Mouse (Mus musculus): ENCODE data around the gene Zfp329.
"Not testable (repeated sequence)": the region's sequence is repeated elsewhere in the genome, so short reads cannot be mapped to it uniquely, and the experiment has no call there.

The Zfp329 gene
- long read RNA-seq, experiment 1, full-length matches to known transcripts, result 8 of 12 reads
- long read RNA-seq, experiment 1, partial matches to known transcripts, result 0 of 12 reads
- long read RNA-seq, experiment 1, other reads (novel, unspliced or antisense), result 4 of 12 reads
- long read RNA-seq, experiment 2, full-length matches to known transcripts, result 18 of 24 reads
- long read RNA-seq, experiment 2, partial matches to known transcripts, result 0 of 24 reads
- long read RNA-seq, experiment 2, other reads (novel, unspliced or antisense), result 6 of 24 reads

DNA sequence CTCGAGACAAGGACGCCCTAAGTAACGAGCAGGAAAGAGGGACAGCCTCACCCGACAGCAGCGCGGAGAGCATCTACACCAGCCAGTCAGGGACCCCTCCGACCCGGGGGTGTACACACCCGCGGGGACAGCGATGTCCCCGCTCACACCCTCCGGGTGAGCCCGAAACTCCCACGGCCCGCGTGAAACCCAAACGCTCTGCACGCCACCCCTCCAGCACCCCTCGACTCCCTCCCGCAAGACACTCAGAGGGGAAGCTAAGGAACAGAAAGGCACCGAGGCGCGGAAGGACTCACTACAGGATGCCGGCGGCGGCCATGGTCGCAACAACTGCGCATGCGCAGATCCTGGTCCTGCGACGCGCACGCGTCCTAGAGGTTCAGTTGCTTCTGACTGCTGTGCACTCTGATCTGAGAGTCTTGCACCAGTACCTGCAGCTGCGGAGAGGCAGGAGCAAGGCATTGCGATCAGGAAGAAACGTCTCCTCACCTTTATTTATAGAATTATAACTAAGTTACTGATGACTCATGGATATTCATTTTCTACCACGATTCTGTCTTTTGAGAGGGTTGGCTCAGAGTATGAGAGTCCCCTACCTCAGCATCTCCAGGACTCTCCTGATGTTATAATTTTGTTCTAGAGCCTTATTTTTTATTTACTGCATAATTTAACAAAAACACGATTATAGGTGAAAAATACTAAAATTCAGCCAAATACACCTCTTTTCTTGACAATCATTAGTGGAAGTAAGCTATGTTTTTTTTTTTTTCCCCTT is at the start of gene Zfp329:
Gene Zfp329 (minus strand): TSS at position 338 of the 775 bp plus-strand sequence.
- intact Hi-C loops (cut with DNase I), result no loop called here

DNA sequence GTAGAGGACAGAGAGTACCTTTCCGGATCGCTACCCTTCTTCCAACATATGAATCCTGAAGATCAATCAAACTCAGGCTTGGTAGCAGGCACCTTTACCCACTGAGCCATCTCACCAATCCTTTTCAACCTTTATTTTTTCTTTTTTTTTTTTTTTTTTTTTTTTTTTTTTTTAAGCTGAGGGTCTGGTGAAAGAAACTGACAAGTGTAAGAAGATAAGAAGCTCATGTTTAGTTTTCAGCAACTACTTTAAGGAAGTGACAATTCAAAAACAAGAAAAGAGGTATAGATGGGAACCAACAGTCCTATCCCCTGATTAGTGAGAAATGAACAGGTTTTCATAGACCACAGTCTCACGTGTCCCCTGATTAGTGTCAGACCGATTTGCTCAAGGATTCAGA is 17.1 kb upstream of the Zfp329 start:
- intact Hi-C loops (cut with DNase I), result loop anchor here (5.0 to 10.0 kb wide), 2 partner anchors 33 to 341 kb away; partner anchors contain the start of gene Zscan18

DNA sequence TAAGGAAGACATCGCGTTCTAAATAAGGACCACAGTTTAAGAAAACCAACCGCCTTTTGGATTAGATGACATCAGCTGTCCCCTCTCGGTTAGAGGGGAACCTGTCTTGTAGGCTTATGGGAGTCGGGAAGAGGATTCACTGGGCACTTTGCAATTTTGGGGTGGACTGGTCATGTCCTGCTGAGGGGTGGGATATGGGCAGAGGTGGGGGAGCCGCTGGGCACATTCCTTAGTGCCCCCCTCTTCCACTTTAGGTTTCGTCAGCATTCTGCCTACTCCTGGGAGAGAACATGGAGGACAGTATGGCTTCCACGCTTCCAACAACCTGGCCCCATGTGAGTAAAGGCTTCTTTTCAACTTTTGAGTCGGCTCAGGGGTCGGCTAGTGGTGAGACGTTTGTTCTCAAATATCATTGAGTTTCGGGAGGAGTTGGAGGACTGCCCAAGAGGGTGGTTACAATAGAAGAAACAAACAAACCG is 16.6 kb upstream of the Zfp329 start:
- intact Hi-C loops (cut with DNase I), result loop anchor here (5.0 to 10.0 kb wide), 2 partner anchors 33 to 340 kb away; partner anchors contain the start of gene Zscan18

DNA sequence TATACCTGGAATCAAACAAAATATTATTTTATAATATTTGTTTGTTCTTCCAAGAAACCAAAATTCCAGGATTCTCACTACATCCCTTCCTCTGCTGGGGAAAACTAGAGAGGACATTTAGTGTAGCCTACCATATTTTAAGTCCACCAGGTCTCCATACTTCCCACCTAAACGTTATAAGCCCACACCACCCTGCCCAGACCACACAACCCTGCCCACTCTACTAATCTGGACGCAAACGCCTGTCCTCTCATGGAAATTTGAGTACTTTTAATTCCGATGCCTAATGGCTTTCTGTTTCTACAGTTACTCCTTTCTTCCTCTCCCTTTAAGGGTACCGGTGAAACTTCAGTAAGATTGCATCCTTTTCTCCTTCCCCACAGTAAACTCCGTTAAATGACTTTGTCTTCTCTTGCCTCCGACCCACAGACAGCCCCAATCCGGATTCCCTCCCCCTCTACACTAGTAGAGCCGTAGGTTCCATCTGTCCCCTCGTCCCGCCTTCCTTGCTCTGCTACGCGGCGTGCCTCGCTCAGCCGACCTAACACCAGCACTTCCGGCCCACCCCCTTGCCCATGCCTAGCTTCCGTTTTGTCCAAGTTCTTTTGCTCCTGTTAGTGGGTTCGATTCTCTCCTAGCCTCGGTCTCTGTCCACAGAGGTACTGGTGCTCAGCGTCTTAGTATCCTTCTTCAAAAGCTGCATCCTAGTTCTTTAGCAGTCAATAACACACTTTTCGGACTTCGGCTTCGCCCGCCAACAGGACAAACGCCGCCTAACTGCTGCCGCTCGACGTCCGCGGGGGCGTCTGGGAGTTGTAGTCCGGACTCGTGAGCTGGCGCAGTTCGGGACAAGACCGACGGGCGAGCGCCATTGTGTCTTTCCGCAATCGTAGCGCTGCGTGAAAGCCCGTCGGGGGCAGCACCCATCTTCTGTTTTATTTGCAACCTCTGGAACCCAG is 15.8 kb upstream of the Zfp329 start, which contains the start of gene Zfp110:
Gene Zfp110 (plus strand): TSS at position 600 of the 959 bp plus-strand sequence.
- intact Hi-C loops (cut with DNase I), result loop anchor here (5.0 to 10.0 kb wide), 2 partner anchors 32 to 340 kb away; partner anchors contain the start of gene Zscan18

DNA sequence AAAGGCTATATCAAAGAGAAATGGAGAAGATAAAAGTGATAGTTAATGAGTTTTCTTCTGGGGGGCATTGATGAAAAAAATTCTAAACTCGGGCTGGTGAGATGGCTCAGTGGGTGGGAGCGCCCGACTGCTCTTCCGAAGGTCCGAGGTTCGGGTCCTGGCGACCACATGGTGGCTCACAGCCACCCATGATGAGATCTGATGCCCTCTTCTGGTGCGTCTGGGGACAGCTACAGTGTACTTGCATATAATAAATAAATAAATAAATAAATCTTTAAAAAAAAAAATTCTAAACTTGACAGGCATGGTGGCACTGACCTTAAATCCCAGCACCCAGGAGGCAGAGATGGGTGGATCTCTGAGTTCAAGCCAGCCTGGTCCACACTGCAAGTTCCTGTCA is 3.1 kb downstream of the Zfp329 start:
- intact Hi-C loops (cut with DNase I), result no loop called here

DNA sequence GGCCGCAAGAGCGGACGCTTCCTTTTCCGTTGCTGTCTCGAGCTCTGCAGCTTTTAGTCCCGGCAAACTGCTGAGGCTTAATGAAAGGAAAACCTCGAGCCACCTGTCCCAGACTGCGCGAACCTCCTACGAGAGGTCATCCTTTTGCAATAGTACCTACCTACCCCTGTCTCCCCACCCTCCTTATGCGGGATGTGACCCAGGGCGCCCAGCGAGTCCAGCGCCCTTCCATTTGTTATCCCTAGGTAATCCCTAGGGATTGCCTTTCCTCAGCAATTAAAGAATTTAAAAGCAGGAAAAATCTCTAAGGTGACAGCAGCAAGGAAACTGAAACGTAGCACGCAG is 15.0 kb downstream of the Zfp329 start:
- intact Hi-C loops (cut with DNase I), result loop anchor here (5.0 kb wide), 1 partner anchor 34 kb away; no protein-coding TSS in a partner anchor

DNA sequence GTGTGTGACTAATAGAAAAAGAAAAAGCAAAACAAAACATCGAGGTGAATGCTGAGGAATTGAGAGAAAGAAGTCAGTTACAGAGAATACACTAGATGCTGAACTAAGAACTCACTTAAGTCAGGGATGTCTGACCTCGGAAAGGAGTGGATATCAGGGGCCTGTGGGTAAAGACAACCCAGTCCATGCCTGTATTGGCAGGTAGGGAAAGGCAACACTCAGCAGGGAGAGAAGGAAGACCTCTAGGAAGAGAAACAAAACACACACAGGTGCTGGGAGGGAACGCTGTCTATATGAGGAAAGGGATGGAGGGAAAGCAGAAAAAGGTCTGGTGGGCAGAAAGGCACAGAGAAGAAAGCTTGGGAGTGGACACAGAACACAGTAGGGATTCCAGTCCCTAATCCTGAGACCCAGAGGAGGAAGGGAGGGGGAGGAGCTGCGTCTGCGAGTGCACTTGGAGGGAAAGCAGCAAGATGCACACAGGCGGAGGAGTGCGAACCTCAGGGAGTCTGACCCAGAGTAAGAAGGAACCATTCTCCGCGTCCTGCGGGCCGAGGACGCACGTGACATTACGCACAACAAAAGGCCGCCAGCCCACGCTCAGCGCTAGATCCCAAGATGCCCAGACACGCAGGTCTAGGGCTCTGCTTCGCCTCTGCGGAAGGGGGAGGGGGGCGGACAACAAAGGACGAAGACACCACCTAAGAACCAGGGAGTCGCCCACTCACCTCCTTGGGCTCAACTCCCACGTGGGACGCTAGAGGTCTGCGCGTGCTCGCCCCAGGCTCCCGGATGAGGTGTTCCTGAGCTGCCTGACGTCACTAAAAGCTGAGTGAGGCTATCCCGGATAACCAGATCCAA is 15.6 kb downstream of the Zfp329 start, which contains the start of gene Zscan18:
Gene Zscan18 (minus strand): TSS at position 770 of the 861 bp plus-strand sequence.
- intact Hi-C loops (cut with DNase I), result loop anchor here (5.0 kb wide), 1 partner anchor 34 kb away; no protein-coding TSS in a partner anchor

DNA sequence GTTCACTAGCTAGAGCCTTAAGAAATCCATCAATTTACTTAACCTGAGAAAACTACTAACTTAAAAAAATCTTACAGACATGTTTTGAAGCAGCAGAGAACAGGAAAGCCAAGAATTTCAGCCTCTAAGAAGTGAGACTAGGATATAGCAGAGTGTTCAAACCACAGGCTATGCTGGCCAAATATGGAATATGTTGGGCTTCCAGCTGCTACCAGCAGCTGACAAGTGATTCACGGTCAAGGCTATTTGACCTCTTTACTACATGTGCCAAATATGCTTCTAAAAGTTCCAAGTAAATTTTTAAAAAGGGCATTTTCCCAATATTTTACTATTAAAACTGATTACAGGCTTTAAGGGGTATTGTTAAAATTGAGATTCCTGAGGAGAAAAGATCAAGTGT is 19.1 kb downstream of the Zfp329 start:
- intact Hi-C loops (cut with DNase I), result no loop called here

DNA sequence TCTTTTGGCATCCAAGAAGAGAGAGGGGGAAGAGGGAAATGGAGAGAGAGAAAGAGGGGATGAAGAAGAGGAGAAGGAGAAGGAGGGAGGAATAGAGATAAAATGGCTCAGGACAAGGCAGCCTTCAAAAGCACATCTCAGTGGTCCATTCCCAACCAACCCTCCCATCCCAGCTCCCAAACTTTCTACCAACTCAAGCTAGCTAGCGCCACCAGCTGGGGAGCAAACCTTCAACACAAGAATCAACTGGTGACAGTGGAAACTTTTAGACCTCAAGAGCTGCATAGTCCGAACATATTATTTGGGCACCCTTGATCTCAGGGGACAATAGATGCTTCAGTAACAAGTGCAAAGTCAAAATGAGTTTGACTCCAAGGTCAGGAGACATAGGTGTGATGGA is 20.7 kb downstream of the Zfp329 start:
- intact Hi-C loops (cut with DNase I), result no loop called here

DNA sequence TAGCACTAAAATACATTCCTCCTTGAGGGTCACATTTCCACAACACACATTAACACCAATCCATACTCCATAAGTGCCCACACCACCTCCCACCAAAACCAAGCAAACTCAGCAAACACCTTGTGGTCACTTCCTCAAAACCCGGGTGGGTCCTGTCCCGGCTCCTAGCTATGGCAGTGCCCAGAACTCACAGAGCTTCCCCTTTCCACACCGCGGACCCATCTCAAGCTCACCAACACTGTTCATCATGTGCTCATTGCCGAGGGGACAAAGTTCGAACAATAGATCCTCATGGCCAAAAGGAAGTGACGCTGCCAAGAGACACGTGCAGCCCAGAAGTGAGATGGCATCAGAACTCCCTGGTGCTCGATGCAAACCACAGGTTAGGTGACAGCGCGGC is 26.0 kb downstream of the Zfp329 start:
- intact Hi-C loops (cut with DNase I), result not testable (repeated sequence)

DNA sequence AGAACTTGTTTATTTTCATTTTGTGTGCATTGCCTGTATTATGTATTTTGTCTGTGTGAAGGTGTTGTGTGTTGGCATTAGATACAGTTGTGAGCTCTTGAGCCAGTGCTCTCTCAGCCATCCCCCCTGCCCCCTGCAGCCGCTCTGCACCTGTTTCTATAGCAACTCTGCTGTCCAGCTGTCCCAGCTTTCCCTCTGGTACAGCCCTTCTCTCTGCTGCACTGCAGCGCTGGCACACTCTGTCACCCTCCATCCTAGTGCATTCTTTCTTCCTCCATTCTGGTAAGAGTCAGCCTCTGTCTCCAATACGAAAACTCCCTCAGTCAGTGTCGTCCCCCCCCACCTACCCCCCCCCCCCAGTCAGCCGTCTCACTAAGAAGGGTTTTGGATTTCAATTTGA is 30.6 kb downstream of the Zfp329 start:
- intact Hi-C loops (cut with DNase I), result no loop called here

DNA sequence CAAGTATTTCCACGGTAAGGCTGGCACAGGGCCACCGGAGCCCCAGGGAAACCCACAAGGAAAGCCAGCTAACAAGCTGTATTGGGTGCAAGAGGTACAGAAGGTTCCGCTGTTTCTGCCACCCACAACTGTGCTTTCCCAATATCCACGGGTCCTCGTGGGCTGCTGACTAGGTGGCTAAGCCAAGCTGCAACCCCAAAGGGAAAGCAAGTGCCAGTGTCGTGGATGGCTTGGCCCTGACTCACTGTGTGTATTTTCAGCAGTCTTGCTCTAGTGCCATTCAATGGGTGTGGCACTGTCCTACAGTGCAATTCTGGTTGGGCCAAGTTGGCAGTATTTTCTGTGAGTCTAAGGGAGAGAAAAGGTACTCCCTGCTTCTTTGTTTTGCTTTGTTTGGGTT is 31.3 kb downstream of the Zfp329 start:
- intact Hi-C loops (cut with DNase I), result no loop called here

DNA sequence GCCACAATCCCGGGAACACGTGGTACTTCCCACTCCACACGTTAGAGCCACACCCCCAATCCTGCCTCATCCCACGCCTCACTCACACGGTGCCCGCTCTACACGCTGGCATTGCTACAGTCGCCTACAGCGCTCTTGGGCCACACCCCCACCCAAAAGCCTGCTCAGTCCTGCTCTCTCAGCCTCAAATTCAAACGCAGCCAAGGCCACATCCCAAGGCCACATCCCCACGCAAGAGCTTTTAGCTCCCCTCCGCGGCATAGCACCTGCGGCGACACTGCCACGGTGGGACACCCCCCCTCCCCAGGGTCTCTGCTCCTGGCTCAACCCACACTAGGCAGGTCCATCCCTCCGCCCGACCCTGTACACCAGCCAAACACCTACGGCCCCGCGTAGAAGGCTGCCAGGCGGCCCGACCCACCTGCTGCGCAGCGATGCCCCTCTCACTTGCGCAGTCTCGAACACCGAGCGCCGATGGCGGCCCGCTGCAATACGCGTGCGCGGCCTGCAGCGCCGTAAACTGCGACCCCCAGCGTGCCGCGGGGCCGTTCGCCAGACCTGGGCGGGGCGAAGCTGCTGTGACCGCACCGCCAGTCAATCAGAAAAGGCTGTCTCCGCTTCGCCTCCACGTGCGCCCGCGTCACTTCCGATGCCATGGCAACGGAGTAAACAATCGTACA is 38.4 kb downstream of the Zfp329 start:
- intact Hi-C loops (cut with DNase I), result no loop called here

DNA sequence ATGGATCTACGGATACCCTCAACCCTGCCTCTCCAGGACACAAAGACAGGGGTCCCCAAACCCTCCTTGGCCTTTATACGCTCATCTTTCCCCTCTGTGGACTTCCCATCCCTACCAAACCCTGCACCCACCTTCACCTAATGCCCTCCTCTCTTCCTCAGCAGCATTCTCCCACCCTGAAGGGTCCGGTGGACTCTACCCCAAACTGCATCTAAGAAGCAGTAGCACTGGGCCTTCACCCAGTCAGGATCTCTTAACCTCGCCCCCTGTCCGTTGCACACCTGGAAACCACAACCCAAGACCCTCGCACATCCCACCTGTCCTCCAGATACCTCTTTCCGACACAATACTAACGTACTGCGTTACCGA is 38.9 kb downstream of the Zfp329 start:
- intact Hi-C loops (cut with DNase I), result no loop called here

DNA sequence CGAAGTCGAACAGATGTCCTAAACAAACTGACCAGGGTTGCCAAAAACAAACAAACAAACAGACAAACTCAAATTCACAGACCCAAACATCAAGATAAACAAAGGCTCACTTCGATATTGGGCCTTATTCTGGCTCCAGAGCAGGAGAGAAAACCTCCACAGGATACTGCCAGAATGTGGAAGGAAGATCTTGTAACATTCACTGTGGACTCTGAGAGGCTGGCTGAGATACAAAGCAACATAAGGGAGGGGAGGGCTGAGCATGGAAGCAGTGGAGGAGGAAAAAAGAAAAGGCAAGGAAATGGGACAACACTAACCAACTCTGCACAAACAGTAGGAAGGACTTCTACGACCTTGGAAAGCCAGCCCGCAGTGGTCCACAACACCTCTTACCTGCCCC is 39.5 kb downstream of the Zfp329 start:
- intact Hi-C loops (cut with DNase I), result no loop called here

DNA sequence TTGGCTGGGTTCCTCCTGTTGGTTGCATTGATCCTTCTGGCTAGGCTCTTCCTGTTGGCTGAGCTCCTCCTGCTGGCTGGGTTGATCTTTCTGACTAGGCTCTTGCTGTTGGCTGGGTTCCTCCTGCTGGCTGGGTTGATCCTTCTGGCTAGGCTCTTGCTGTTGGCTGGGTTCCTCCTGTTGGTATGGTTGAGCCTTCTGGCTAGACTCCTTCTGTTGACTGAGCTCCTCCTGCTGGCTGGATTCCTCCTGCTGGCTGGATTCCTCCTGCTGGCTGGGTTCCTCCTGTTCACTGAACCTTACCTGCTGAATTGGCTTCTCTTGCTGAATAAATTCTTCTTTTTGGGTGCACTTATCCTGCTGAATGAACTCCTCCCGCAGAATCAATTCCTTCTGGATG is 44.1 kb downstream of the Zfp329 start:
- intact Hi-C loops (cut with DNase I), result no loop called here

DNA sequence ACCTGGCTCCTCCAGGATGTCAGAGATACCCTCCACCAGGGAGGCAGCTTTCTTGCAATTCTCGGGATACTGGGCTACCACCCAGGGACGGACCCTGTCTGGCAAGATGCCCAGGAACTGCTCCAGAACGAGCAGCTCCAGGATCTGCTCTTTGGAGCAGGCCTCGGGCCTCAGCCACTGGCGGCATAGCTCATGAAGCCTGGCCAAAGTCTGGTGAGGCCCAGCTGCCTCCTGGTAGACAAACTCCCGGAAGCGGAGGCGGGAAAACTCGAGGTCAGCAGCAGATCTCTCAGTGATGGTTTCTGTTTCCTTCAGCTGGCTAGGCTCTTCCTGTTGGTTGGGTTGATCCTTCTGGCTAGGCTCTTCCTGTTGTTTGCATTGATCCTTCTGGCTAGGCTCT is 44.5 kb downstream of the Zfp329 start:
- intact Hi-C loops (cut with DNase I), result no loop called here
